Mouse (Mus musculus) T-helper 2 cell (primary cell): ENCODE results near the gene Xndc1.

ENCODE experiments used
- in situ Hi-C: fragments of 300-600 bp; cut with MboI, MseI; formaldehyde crosslinking; loops from one replicate; pipeline ENCODE4 v1.15.1; 2025; ENCODE audit warnings: high pct_unique_total_duplicates

The Xndc1 gene

DNA sequence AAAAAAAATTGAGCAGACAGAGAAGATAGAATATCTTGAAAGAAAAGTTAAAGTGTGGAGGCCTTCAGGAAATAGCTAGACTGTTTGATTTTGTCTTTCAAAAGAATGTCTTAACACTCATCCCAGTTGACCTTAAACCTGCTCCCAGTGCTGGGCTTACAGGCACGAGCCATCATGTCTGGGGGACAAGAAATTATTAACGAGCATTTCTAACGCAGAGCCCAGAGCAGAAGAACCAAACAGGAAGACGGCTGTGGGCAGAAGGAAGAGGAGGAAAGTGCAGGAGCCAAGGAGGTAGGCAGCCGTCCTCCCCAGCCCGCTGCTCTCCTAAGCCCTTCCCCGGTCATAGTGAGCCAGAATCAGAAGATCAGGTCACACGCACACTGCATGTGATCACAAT lies 15.0 kb downstream of the Xndc1 start:
- in situ Hi-C loops = loop anchor here (5.0 kb wide), 1 partner anchor 33 kb away; no protein-coding TSS in a partner anchor

DNA sequence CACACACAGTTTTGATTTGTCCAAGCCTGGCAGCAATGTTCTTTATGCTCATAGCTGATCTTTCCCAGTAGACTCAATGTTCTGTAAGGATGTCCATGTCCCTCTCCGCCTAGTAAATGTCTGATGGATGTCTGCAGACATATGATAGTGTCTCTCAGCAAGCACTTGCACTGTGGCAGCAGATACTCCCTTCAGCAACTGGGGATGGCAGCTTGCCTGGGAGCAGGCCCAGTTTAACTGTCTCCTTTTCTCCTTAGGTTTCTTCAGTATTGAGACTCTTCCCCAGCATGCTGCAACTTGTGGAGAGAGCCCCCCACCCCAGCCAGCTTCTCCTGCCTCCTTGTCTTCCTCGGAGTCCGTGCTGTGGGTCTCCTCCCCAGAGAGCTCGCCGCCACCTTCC lies 16.5 kb downstream of the Xndc1 start:
- in situ Hi-C loops = loop anchor here (5.0 kb wide), 1 partner anchor 34 kb away; no protein-coding TSS in a partner anchor

DNA sequence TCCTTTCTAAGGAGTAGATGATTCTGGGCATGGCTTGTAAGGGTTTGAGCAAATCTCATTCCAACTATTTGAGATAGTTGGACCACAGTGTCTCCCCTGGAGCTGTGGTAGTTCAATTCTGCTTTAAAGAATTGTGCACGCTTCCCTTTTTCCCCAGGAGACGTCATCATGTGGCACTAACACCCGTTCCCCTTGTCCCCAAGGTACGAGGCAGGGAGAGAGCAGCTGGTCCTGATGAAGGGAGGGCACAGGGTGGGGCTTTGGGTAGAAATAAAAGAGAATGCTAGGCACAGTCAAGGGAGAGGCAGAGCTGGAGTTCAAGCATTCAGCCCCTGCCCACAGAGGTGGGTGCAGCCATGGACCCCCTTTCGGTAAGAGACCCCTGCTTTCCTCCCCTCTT lies 17.5 kb downstream of the Xndc1 start, which contains the start of gene Trpc2:
TSS of gene Trpc2 (plus strand) at position 301 of the 400 bp plus-strand sequence.
- in situ Hi-C loops = loop anchor here (5.0 kb wide), 1 partner anchor 36 kb away; no protein-coding TSS in a partner anchor

DNA sequence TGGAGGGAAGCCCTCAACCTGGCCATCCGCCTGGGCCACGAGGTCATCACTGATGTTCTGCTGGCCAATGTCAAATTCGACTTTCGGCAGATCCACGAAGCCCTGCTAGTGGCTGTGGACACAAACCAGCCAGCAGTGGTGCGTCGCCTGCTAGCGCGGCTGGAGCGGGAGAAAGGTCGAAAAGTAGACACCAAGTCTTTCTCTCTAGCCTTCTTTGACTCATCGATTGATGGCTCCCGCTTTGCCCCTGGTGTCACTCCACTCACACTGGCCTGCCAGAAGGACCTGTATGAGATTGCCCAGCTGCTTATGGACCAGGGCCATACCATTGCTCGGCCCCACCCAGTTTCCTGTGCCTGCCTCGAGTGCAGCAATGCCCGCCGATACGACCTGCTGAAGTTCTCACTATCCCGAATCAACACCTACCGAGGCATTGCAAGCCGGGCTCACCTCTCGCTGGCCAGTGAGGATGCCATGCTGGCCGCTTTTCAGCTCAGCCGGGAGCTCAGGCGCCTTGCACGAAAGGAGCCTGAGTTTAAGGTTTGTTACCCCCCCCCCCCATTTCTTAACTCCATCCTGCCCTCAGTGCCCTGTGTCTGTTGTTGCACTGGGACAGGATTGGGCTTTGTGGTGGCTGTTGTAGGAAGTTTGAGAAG lies 18.9 kb downstream of the Xndc1 start:
- in situ Hi-C loops = loop anchor here (5.0 kb wide), 1 partner anchor 37 kb away; no protein-coding TSS in a partner anchor

DNA sequence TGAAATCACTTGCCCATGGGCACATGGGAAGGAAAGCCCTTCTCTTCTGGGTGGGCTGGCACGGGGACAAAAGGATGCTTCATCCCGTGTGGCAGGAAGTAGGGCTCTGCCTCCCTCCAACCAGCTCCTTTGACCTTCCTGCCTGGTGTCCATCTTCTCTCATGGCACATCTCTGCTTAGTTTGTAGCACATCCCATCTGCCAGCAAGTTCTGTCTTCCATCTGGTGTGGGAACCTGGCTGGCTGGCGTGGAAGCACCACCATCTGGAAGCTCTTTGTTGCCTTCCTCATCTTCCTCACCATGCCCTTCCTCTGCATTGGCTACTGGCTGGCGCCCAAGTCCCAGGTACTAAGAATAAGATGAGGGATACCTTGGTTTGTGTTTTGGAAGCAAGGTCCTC lies 22.0 kb downstream of the Xndc1 start:
- in situ Hi-C loops = no loop called here

- in situ Hi-C loops = no loop called here
Measured at GRCm38 (mm10) chr7:102099760-102100661, 34.7 kb downstream of the Xndc1 start.

DNA sequence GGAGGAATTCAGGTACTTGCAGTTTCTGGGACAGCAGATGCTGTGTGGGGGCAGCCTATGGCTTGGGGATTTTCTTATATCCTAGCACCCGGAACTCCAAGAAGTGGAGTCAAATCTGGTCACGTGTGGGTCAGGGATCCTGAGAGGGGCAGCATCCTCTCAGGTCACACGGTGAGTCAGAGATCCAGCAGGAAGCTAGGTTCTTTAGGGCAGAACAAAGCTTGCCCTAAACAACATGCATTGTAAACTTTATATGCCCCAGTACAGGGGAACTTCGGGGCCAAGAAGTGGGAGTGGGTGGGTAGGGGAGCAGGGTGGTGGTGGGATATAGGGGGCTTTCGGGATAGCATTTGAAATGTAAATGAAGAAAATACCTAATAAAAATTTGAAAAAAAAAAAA lies 35.6 kb downstream of the Xndc1 start:
- in situ Hi-C loops = no loop called here

- in situ Hi-C loops = no loop called here
Measured at GRCm38 (mm10) chr7:102101487-102101886, 36.2 kb downstream of the Xndc1 start, which contains the start of gene Art1. Gene Art1 (plus strand): TSS chr7:102101743.

DNA sequence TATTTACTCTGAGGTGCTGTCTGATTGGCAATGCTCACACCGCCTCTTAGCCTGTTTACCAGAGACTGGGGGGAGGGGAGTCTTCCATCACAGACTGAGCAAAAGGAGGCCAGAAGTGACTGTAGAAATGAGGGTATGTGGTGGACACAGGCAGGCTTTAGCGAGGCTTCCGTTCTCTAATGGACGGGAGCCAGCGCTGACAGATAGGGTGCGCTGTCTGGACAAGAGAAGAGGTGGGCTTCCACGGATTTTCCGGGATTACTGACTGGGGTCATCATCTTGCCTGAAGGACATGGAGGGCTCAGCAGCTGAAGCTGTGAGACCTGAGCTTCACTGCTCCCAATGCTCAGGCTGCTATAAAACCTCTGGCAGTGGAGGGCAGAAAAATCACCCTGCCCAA lies 36.9 kb downstream of the Xndc1 start:
- in situ Hi-C loops = no loop called here

- in situ Hi-C loops = no loop called here
Measured at GRCm38 (mm10) chr7:102102696-102103095, 37.4 kb downstream of the Xndc1 start.

- in situ Hi-C loops = no loop called here
Measured at GRCm38 (mm10) chr7:102103555-102103954, 38.2 kb downstream of the Xndc1 start.

GRCm38 (mm10) chr7:102104126-102104525 lies 38.8 kb downstream of the Xndc1 start:
- in situ Hi-C loops = no loop called here

DNA sequence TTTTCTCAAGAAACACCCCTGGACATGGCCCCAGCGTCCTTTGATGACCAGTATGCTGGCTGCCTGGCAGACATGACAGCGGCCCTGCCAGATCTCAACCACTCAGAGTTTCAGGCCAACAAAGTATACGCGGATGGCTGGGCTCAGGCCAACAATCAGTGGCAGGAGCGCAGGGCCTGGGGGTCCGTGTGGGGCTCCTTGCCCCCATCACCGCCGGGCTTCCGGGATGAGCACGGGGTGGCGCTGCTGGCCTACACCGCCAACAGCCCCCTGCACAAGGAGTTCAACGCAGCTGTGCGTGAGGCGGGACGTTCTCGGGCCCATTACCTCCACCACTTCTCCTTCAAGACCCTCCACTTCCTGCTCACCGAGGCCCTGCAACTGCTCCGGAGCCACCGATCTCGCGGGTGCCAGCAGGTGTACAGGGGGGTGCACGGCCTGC lies 41.4 kb downstream of the Xndc1 start:
- in situ Hi-C loops = no loop called here

DNA sequence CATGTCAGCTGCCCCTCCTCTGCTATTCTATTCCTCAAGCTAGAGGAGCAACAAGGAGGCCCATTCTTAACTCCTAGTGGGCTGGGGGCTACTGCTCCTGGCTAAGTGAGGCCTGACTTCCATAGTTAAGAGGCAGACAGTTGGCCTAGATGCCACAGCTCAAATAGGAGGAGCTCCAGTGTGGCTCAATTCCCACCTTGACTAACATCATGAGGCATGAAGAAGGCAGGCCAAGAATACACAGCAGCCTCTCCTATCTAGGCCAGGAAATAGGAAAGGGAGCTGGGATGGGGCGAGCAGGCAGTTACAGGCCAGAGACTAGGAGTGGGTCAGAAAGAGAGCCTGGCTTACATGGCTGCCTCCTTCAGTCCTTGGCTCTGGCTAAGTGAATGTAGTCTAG lies 42.9 kb downstream of the Xndc1 start:
- in situ Hi-C loops = no loop called here

GRCm38 (mm10) chr7:102109171-102109570 lies 43.9 kb downstream of the Xndc1 start, which contains the start of gene Art5:
Gene Art5 (minus strand): TSS chr7:102109489.
- in situ Hi-C loops = no loop called here

DNA sequence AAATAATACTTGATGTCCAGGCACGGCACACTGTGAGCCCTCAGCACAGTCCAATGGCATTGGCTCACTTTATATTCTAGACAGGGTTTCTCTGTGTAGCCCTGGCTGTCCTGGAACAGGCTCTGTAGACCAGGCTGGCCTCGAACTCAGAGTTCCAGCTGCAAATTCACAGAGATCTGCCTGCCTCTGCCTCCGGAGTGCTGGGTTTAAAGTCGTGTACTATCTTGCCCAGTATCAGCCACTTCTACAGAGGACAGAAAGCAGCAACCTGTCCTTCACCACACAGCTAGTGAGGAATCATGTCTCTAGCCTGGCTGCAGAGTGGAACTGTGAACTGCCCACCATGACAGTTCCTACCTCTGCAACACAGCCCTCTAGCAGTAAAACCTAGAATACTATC lies 44.4 kb downstream of the Xndc1 start:
- in situ Hi-C loops = loop anchor here (5.0 kb wide), 1 partner anchor 72 kb away; no protein-coding TSS in a partner anchor

DNA sequence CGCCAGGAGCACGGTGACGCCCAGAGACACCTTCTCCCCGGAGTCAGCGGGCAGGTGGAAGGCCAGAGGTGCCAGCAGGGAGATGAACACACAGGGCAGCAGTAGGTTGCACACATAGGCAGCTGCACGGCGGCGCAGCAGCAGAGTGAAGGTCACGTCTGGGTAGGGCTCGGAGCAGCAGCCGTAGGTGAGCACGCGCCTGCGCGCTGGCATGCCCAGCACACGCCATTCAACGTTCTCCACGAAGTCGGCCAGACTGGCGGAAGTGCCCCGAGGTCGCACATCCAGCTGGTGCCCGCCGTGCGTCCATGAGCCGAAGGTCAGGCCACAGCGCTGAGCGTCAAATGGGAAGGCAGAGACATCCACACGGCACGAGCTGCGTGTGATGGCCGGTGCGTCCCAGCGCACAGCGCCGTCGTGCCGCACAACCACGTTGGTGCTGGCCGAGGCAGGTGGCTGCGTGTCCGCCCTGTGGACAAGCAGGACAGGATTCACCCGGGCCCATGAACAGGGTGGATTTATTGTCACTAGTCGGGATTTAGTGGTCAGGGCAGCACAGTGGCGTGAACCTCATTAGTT lies 47.9 kb downstream of the Xndc1 start:
- in situ Hi-C loops = loop anchor here (5.0 kb wide), 1 partner anchor 76 kb away; no protein-coding TSS in a partner anchor

DNA sequence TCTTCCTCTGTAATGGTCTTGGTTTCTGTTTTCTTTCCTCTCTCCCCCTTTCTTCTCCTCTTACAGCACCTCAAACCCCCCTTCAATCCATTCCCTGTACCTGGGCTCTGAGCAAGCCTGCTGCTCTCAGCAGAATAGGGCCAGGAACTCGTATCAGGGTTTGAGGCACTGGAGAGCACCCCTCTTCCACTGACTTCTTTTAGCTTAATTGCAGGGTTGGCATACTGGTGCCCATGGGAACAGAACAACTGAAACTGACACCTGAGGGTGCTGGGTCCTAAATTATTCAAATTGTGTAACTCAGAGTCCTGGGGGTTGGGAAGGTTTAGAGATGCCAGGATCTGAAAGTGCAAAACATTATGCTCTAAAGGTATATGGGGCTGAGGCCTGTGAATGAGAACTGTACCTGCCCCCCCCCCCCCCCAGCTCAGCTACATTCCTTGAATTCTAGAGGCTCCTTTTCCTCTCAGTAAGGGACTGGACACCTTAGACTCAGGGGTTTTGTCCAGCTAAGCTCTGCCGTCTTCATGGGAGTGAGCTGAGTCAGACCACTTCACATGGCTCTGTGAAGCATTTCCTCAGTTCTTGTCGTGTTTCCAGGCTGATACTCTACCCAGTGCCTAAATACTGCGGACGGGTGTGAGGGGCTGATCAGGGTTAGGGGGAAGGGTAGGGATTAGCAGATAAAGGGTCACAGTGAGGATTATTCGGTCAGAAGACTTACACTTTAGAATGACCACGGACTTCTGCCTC lies 51.4 kb downstream of the Xndc1 start, which contains the start of gene Chrna10:
TSS of gene Chrna10 (minus strand) at position 250 of the 753 bp plus-strand sequence.
- in situ Hi-C loops = no loop called here

- in situ Hi-C loops = no loop called here
Measured at GRCm38 (mm10) chr7:102117382-102117781, 52.1 kb downstream of the Xndc1 start.

DNA sequence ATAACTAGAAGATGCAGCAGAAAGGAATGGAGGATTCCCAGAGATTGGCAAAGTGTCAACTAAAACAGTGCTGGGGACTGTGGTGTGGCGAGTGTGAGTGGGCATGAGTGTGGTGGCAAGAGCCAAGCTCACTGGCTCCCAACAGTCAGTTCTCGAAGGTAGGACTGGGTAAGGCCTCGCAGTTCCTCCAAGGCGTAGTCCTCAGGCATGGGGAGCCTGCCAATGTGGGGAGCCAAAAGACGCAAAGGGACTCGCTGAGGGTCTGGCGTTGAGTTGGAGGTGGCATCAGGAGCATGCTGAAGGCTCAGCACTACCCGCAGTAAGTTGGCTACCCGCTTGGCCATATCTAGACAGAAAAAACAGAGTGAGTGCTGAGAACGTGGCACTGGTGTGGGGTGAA lies 55.0 kb downstream of the Xndc1 start:
- in situ Hi-C loops = loop anchor here (5.0 kb wide), 1 partner anchor 67 kb away; no protein-coding TSS in a partner anchor

GRCm38 (mm10) chr7:102132395-102132794 lies 67.1 kb downstream of the Xndc1 start:
- in situ Hi-C loops = loop anchor here (25.0 kb wide), 1 partner anchor 330 kb away; no protein-coding TSS in a partner anchor
